Mouse (Mus musculus): ENCODE results near the gene Pold2. TPM values are rescaled to one million over a fixed set of nuclear protein-coding genes. Genes with fewer than 3 reads are reported as not detected.
"Not testable (repeated sequence)": the region's sequence is repeated elsewhere in the genome, so short reads cannot be mapped to it uniquely, and the experiment has no call there.

Gene Pold2
- total and polyA plus RNA-seq, 3 experiments: 30.1 to 295 (median 47.5) TPM

GRCm38 (mm10) chr11:5893807-5894206, 15.7 kb upstream of the Pold2 start:
- H3K9me3 ChIP-seq (replicated peaks): no peaks in the 10 kb centered on the region
- no peak for DNase-seq (ENCODE audit: low spot score)
- ATAC-seq (ENCODE audit: extremely low read depth, insufficient number of reproducible peaks, low FRiP score, poor library complexity, severe bottlenecking): no peak
- peaks cover 54% of the 10 kb centered on the region for H3K27me3 ChIP-seq (ENCODE audit: insufficient read depth, low read length)
- peaks cover 4% of the 10 kb centered on the region; the same call in 1 of the 2 replicates for H3K4me1 ChIP-seq (ENCODE audit: insufficient read depth, low read depth, low read length)
- no peak for TF ChIP-seq POLR2AphosphoS5 (IDR thresholded peaks at IDR 0.05; ENCODE audit: insufficient replicate concordance, low read depth, low read length)
- no peak for TF ChIP-seq GATA2 (IDR thresholded peaks at IDR 0.05; ENCODE audit: borderline replicate concordance, low read depth, low read length)
- TF ChIP-seq GATA1 (IDR thresholded peaks at IDR 0.05; ENCODE audit: borderline replicate concordance, low read length): no peak
- TF ChIP-seq CTCF (IDR thresholded peaks at IDR 0.05; ENCODE audit: low read depth, low read length): no peak
- no peak for TF ChIP-seq TAL1 (conservative IDR thresholded peaks at IDR 0.05; ENCODE audit: low read depth, low read length)
- H3K4me3 ChIP-seq (ENCODE audit: low read depth, low read length): no peak overlapping the region
- H3K36me3 ChIP-seq (replicated peaks): no peaks in the 10 kb centered on the region

GRCm38 (mm10) chr11:5892810-5893368, 14.8 kb upstream of the Pold2 start:
- no peak for TF ChIP-seq TAL1 (conservative IDR thresholded peaks at IDR 0.05; ENCODE audit: low read depth, low read length)
- TF ChIP-seq GATA2 (IDR thresholded peaks at IDR 0.05; ENCODE audit: borderline replicate concordance, low read depth, low read length): no peak
- no peak for TF ChIP-seq POLR2AphosphoS5 (IDR thresholded peaks at IDR 0.05; ENCODE audit: insufficient replicate concordance, low read depth, low read length)
- ATAC-seq (ENCODE audit: extremely low read depth, insufficient number of reproducible peaks, low FRiP score, poor library complexity, severe bottlenecking) (no peak), DNase-seq (ENCODE audit: low spot score) (no peak)
- Histone ChIP-seq H3K36me3 (replicated peaks) (no peaks in the 10 kb centered on the region), H3K9me3 (replicated peaks) (no peaks in the 10 kb centered on the region), H3K27me3 (ENCODE audit: insufficient read depth, low read length) (peaks cover 49% of the 10 kb centered on the region), H3K4me1 (ENCODE audit: insufficient read depth, low read depth, low read length) (peaks cover 4% of the 10 kb centered on the region; the same call in 1 of the 2 replicates), H3K4me3 (ENCODE audit: low read depth, low read length) (no peak overlapping the region)

GRCm38 (mm10) chr11:5892151-5892591, 14.1 kb upstream of the Pold2 start:
- ATAC-seq (ENCODE audit: extremely low read depth, insufficient number of reproducible peaks, low FRiP score, poor library complexity, severe bottlenecking) (no peak), DNase-seq (ENCODE audit: low spot score) (no peak)
- no peaks in the 10 kb centered on the region for H3K36me3 ChIP-seq (replicated peaks)
- H3K27me3 ChIP-seq (ENCODE audit: insufficient read depth, low read length): peaks cover 45% of the 10 kb centered on the region
- TF ChIP-seq GATA2 (IDR thresholded peaks at IDR 0.05; ENCODE audit: borderline replicate concordance, low read depth, low read length) (no peak), POLR2AphosphoS5 (IDR thresholded peaks at IDR 0.05; ENCODE audit: insufficient replicate concordance, low read depth, low read length) (no peak), GATA1 (IDR thresholded peaks at IDR 0.05; ENCODE audit: borderline replicate concordance, low read length) (no peak), TAL1 (conservative IDR thresholded peaks at IDR 0.05; ENCODE audit: low read depth, low read length) (no peak), CTCF (IDR thresholded peaks at IDR 0.05; ENCODE audit: low read depth, low read length) (no peak)
- no peaks in the 10 kb centered on the region for H3K4me1 ChIP-seq (ENCODE audit: insufficient read depth, low read depth, low read length)
- no peaks in the 10 kb centered on the region for H3K9me3 ChIP-seq (replicated peaks)
- no peak overlapping the region for H3K4me3 ChIP-seq (ENCODE audit: low read depth, low read length)

GRCm38 (mm10) chr11:5888563-5888962, 10.5 kb upstream of the Pold2 start:
- not testable (repeated sequence) for H3K4me1 ChIP-seq (ENCODE audit: insufficient read depth, low read depth, low read length); DNase-seq (ENCODE audit: low spot score); ATAC-seq (ENCODE audit: extremely low read depth, insufficient number of reproducible peaks, low FRiP score, poor library complexity, severe bottlenecking); H3K36me3 ChIP-seq (replicated peaks); H3K9me3 ChIP-seq (replicated peaks); H3K4me3 ChIP-seq (ENCODE audit: low read depth, low read length)
- H3K27me3 ChIP-seq (ENCODE audit: insufficient read depth, low read length): peaks cover 33% of the 10 kb centered on the region

- H3K4me3 ChIP-seq (ENCODE audit: low read depth, low read length): no peak overlapping the region
- no peaks in the 10 kb centered on the region for H3K36me3 ChIP-seq (replicated peaks)
- TF ChIP-seq GATA1 (IDR thresholded peaks at IDR 0.05; ENCODE audit: borderline replicate concordance, low read length) (no peak), POLR2AphosphoS5 (IDR thresholded peaks at IDR 0.05; ENCODE audit: insufficient replicate concordance, low read depth, low read length) (no peak), GATA2 (IDR thresholded peaks at IDR 0.05; ENCODE audit: borderline replicate concordance, low read depth, low read length) (no peak), CTCF (IDR thresholded peaks at IDR 0.05; ENCODE audit: low read depth, low read length) (no peak), TAL1 (conservative IDR thresholded peaks at IDR 0.05; ENCODE audit: low read depth, low read length) (no peak)
- H3K27me3 ChIP-seq (ENCODE audit: insufficient read depth, low read length): peaks cover 30% of the 10 kb centered on the region
- no peaks in the 10 kb centered on the region for H3K9me3 ChIP-seq (replicated peaks)
- 0 out of 2 replicates have a peak, but pooled peaks cover 4% of the 10 kb centered on the region for H3K4me1 ChIP-seq (ENCODE audit: insufficient read depth, low read depth, low read length)
- ATAC-seq (ENCODE audit: extremely low read depth, insufficient number of reproducible peaks, low FRiP score, poor library complexity, severe bottlenecking) (no peak), DNase-seq (ENCODE audit: low spot score) (no peak)
These were observed 9.2 kb upstream of the Pold2 start for GRCm38 (mm10) chr11:5887250-5887649.

GRCm38 (mm10) chr11:5886187-5886586, 8.1 kb upstream of the Pold2 start:
- peak; percentile 24 for DNase-seq (ENCODE audit: low spot score)
- TF ChIP-seq TAL1 (conservative IDR thresholded peaks at IDR 0.05; ENCODE audit: low read depth, low read length) (no peak), CTCF (IDR thresholded peaks at IDR 0.05; ENCODE audit: low read depth, low read length) (peak; percentile 36)
- H3K4me1 ChIP-seq (ENCODE audit: insufficient read depth, low read depth, low read length): 0 out of 2 replicates have a peak, but pooled peaks cover 4% of the 10 kb centered on the region
- peaks cover 22% of the 10 kb centered on the region for H3K27me3 ChIP-seq (ENCODE audit: insufficient read depth, low read length)
- no peaks in the 10 kb centered on the region for H3K36me3 ChIP-seq (replicated peaks)
- H3K9me3 ChIP-seq (replicated peaks): no peaks in the 10 kb centered on the region
- ATAC-seq (ENCODE audit: extremely low read depth, insufficient number of reproducible peaks, low FRiP score, poor library complexity, severe bottlenecking): no peak
- H3K4me3 ChIP-seq (ENCODE audit: low read depth, low read length): no peak overlapping the region

- ATAC-seq (ENCODE audit: extremely low read depth, insufficient number of reproducible peaks, low FRiP score, poor library complexity, severe bottlenecking) (no peak), DNase-seq (ENCODE audit: low spot score) (no peak)
- H3K36me3 ChIP-seq (replicated peaks): no peaks in the 10 kb centered on the region
- H3K4me1 ChIP-seq (ENCODE audit: insufficient read depth, low read depth, low read length): peaks cover 15% of the 10 kb centered on the region
- H3K27me3 ChIP-seq (ENCODE audit: insufficient read depth, low read length): peaks cover 7% of the 10 kb centered on the region; the same call in 1 of the 2 replicates
- H3K4me3 ChIP-seq (ENCODE audit: low read depth, low read length): no peak overlapping the region
- TF ChIP-seq CTCF (IDR thresholded peaks at IDR 0.05; ENCODE audit: low read depth, low read length) (no peak), GATA2 (IDR thresholded peaks at IDR 0.05; ENCODE audit: borderline replicate concordance, low read depth, low read length) (no peak), GATA1 (IDR thresholded peaks at IDR 0.05; ENCODE audit: borderline replicate concordance, low read length) (no peak)
- H3K9me3 ChIP-seq (replicated peaks): no peaks in the 10 kb centered on the region
These were observed 4.4 kb upstream of the Pold2 start for GRCm38 (mm10) chr11:5882518-5882917.

Data from G1E (cell line).